Mouse (Mus musculus): ENCODE measurements around the gene Sim2. TPM values are rescaled to one million over a fixed set of nuclear protein-coding genes. Genes with fewer than 3 reads are reported as not detected.

Sim2 gene
- not detected in 2 replicates for total RNA-seq (2021)
- long read RNA-seq, experiment 1: 0 reads
- long read RNA-seq, experiment 2: 0 reads

DNA sequence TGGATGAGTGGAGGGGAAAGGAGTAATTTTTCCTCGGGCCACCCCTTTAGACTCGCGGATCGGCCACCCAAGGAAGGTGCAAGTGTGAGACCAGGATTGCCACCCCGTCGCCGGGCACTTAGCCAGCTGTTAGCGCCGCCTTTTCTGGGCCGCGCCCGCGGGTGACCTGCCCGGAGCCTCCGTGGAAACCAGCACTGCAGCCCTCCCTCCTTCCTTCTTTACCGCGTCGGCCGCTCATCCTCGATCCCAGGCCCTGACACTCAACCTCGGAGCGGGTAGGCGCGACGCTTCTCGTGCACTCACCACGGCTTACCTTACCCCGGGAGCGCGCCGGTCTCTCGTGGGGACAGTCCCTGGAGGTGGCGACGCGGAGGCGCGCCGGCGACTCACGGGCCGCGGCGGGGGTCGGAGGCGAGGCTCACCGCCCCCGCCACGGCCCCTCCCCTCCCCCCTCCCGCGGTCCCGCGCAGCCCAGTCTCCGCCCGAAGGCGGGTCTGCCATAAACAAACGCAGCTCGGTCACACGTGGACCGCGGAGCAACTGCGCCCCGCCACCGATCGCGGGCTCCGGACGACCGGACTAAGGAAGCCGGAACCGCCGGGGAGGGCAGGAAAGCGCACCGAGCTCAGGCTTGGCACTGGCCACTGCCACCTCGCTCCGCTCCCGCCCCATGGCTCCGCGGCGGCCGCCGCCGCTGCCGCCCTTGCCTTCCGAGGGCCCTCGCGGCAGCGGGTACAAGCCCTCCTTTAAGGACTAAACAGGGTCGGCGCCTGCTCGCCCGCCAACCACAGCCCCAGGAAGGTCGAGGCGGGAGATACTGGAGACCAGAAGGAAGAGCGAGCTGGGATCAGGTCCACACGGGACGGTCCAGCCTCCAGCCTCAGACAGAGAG, at the start of gene Sim2:
TSS of gene Sim2 (plus strand) at position 221 of the 892 bp plus-strand sequence.
- DNase-seq: peak; percentile 46

DNA sequence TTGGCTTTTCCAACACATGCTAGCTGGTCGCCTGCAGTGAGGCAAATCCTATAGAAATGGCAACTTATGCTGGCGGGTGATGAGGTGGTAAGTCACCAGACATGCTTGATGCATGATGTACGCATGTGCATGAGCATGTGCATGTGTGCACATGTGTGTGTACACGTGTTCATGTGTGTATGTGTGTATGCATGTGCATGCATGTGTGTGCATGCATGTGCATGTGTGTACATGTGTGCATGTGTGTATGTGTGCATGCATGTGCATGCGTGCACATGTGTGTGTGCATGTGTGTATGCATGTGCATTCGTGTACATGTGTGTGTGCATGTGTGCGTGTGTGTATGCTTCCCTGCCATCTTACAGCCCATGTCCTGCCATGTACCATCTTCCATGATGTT, 47.5 kb upstream of the Sim2 start:
- DNase-seq: no peak

DNA sequence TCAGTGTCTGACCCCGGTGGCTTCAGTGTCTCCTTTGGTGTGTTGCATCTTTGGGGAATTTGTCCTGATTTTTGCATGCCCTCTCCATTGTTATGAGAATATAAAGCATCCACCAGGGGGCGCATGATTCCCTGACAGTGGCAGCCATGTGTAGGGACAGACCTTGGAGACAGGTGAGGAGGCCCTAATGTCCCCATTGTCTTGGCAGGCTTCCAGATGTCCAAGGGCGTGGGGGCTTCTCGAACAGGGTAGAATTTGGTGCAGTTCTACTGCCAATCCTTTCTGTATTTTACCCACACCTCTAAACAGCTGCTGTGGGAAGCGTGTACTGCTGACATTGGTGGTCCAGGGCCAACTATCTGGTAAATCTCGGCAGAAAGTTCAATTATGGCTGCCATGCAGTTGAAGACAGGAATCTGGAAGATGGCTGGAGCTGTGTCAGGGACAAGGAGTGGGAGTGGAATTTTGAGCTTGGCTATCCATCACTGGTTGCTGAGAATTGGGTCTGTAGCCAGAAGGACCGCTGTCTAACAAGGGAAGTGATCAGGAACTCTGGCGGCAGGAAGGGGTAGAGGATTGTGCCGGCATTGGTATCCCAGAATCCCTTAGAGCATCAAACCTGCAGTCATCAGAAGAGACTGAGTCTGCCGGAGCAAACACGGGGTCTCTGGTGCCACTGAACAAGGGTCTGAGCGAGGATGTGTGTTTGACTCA, 46.3 kb upstream of the Sim2 start:
- peak; percentile 79 for DNase-seq

DNA sequence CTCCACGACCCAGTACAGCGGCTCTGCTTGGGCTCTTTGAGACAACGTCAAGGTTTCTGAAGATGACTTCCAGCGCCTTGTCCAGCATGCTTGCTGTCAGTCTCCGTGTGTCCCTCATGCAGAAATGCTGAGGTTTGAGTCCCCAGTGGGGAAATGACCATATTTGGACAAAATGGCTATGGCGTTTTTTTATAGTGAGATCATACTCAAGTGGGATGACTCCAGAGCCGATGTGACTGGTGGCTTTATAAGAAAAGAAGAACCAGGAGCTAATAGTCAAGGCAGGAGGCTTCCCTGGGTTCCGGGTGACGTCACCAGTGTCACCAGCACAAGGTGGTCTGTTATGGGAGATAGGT, 45.8 kb upstream of the Sim2 start:
- DNase-seq: no peak

DNA sequence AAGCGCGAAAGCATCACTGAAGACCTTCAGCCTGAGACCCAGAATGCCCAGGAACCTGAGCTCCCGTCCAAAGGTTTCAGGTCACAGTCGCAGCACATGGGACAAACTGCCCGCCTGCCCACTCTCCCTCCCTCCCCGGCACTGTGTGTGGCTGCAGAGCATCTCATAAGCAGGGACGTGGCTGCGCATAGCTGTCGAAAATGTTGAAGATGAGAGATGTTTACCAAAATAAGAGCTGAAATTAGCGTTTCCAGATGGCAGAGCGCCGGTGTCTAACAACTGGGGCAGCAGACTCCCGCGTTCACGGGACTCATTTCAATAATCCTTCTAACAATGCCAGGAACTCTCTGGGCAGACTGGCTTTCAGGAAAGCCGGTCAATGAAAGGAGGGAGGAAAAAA, 44.2 kb upstream of the Sim2 start:
- DNase-seq: no peak

DNA sequence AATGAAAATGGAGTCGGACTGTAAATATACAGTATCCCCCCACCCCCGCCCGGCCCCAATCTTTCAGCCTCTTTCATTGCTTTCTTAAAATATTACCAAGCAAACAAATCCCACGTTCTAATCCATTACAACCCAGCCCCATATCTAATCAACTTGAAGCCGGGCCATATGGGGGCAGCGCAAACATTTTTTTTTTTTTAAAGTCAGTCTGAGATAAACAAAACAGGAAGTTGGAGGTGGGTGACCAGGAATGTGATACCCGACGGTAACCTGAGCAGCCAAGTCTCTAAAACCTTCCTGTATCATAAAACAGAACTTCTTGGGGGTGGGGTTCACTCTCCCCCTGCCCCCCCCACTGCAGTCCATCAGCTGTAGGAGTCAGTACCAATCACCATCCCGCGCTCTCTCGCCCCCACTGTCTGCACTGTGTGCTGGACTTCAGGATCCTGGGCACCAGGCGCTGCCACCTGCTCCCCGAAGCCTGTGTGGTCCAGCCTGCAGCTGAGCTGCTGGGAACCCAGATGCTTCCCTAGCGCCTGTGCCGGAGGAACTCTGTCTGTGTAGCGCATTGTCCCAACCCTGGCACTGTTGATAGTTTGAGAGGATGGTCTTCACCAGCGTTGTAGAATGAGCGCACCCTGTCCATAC, 43.5 kb upstream of the Sim2 start:
- DNase-seq: no peak

DNA sequence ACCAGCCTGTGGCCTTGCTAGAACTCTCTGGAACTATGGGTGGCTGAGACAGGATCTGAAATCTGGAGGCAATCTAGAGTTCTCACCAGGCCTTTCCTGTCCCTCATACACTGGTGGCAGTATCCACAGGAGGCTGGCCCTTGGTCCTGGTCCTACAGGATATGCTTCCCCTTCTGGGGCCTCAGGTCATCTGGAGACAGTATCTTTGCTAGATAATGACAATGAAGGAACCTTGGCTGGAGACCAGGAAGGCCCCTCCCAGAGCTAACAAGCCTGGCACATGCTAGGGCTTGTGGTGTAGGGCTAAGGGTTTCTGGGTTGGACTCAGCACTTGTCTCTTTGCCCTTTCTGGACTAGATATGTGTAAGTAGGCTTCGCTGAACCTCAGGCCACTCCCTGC, 40.9 kb upstream of the Sim2 start:
- no peak for DNase-seq

DNA sequence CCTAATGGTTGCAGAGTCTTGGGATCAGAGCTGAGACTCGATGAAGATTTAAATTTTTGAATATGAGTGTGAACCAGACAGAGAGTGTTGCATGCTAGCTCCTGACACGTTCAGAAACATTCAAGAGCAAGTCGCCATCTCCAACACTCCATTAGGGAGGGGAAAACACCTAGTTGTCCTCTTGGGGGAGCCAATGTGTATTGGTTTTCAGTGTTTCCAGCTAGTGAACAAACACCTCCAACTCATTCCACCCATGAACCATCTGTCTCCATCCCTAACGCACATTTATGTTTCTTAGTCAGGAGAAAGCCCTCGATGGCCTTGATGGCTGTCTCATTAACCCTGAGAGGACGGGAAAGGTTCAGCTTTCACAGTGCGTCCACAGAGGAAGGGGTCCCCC, 39.7 kb upstream of the Sim2 start:
- no peak for DNase-seq

DNA sequence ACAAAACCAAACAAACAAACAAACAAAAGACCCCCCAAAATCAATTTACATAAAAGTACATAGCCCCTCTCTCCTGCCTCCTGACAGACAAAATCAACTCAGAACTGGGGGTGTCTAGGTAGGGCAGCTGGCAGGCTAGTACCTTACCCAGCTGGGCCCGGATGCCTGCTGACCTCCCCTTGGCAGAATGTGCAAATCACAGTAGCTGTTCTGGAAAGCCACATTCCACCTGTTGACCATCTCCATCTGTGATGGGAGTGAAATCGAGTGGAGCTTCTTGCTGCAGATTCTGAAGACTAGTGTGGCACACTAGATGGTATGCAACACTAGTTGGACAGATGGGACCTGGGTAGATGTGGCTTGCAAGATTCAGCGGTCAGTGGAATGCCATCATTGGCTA, 34.4 kb upstream of the Sim2 start:
- DNase-seq: no peak

DNA sequence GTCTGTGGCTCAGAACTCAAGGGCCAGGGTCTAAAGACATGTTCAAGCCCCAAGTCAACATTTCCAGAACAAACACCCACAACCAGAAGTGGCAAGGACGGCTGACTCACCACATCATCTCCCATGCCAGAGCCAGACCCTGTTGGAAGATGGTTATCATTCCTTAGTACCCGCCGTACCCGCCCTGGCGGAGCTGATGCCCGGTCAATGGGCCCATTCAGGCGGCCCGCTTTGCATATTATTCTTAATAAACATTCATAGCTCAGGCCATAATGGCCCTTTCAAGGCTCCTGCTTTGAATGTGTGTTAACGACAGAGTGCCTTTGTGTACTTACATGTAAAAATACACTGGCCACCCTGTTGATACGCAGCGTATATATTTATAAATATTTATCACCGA, 29.6 kb upstream of the Sim2 start:
- no peak for DNase-seq

DNA sequence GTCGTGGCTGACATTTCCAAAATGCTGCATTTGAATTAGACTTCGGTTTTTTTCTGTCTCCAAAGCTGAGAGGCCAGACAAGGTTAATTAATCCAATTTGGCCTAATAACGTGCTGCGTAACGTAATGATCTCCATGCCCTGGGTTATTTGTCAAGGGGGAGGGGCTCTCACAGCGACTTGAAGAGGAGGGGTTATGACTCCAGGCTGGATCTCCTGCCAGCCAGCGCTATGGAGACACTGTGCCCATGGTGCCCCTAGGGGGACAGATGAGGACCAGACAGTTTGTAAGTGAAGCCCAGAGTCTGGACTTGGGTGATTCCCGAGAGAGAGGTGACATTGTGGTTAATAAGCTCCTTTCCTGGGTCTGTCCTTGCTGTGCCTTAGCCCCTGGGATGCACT, 29.2 kb upstream of the Sim2 start:
- no peak for DNase-seq

DNA sequence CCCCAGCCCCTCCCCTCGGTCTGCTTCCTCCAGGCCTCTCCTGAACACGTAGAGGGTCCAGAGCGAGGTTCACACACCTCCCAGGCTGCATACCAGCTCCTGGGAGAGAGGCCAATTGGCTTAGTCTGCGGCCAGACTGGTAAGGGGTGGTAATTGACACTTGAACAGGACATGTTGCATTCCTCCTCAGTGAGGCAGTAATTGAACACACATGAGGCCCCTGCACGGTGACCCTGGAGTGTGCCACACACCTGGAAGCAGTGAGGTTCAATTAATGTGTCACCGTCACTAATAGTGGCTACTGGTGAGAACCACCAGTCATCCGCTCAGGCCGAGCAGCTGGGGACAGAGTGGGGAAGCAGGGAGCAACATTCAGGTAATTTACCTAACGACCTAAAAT, 24.9 kb upstream of the Sim2 start:
- no peak for DNase-seq

DNA sequence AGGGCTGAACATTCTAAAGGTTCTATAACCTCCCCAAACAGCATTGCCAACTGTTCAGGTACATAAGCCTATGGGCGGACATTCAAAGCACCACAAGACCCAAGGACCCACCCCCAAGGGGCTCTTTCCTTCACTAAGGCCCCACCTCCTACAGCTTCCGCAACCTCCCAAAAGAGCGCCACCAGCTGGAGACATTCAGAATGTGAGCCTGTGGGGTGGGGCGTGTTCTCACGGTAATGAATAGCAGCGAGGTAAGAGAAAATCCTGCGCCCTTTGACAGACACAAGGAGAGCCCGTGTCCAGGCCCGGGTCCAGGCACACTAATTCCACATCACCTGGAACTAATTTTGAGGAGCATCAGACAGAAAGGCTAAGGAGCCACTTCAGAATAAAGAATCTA, 20.5 kb upstream of the Sim2 start:
- DNase-seq: no peak

DNA sequence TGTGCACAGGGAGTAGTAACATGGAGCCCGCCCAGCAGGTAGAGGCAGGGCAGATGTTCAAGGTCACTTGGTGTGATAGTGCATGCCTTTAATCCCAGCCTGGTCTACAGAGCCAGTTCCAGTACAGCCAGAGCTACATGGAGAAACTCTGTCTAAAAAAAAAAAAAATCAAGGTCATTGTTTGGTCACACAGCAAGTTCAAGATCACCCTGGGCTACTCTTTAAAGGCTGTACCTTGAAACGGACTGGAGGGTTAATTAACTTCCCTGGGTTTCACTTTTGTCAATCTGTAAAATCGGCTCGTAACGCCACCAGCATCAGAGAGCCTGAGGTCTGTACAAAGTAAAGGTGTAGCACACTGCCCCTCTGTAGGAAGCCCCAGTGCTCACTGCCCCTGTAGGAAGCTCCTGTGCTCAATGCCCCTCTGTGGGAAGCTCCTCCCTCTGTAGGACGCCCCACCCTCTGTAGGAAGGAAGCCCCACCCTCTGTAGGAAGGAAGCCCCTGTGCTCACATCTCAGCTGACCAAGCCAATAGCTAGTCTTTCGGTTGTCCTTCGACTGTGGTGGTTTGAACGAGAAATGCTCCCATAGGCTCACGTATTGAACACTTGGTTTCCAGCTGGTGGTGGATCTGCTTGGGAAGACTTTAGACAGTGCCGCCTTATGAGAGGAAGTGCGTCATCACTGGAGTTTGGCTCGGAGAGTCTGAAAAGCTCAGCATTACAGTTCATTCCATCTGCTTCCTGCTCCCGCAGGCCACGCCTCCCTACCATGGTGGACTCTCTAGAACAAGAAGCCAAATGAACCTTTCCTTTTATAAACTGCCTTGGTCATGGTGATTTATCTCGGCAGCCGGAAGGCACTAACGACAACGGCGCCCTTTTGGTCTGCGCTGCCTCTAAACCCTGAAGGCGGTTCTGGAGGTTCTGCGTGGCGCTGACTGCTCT, 18.7 kb upstream of the Sim2 start:
- no peak for DNase-seq

DNA sequence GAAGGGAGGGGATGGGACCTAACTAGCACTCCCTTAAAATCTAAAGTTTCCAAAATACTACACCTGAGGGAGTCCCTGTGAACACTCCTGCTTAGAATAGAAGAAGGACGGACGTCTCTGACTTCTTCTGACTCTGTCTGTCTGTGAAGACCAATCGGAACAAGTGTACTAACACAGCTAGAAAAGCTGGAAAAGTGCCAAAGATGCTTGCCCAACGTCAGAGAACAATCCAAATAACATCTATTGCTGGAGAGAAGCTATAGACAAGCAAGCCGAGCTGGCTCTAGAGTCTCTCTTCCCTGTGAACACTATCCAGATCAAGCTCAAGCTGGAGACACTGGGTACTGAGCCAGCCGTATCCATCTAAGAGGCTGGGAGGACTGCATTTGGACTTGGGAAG, 18.0 kb upstream of the Sim2 start:
- no peak for DNase-seq

DNA sequence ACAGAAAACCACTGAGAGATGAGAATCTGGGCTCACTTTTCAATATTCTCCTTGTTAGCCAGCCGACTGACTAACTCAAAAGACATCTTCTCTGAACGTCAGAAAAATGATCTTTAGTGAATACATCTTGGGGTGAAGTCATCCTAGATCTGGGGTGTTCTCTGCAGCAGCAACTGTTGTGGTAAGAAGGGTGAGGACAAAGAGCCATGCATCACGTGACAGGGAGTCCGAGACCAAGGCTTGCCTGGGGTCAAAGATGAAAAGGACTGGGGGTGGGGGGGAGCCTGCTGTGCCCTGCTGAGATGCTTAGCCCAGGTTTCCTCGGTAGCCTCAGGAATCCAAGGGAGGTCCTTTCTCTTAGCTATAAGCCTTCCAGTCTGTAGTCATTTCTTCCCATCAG, 17.5 kb upstream of the Sim2 start:
- DNase-seq: no peak

DNA sequence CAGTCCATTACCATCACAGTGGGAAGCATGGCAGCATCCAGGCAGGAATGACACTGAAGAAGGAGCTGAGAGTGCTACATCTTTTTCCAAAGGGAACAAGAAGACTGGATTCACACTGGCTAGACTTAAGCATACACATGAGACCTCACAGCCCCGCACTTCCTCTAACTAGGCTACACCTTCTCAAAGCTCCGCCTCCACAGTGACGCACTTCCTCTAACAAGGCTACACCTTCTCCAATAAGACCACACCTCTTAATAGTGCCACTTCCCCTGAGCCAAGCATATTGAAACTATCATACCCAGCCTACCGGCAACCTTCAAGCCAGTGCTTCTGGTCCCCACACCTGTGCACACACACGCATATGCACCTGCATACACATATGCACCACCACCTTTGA, 15.7 kb upstream of the Sim2 start:
- DNase-seq: no peak

DNA sequence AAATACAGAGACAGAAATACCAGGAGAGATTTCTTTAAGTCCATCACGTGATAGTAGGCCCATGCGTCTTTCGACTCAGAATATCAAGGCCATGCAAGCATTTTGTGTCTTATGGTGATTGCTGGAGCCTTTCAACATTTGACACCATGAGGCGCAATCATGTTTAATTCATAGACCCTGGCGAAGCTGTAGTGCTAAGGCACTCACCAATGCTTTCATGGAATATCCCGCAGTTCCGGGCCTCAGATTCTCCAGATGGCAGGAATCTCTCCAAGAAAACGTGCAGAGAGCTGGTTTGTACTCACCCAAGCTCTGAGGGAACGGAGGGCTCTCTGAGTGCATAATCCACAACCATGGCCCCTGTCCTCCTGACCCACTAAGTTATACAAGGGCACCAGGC, 13.8 kb upstream of the Sim2 start:
- DNase-seq: no peak

DNA sequence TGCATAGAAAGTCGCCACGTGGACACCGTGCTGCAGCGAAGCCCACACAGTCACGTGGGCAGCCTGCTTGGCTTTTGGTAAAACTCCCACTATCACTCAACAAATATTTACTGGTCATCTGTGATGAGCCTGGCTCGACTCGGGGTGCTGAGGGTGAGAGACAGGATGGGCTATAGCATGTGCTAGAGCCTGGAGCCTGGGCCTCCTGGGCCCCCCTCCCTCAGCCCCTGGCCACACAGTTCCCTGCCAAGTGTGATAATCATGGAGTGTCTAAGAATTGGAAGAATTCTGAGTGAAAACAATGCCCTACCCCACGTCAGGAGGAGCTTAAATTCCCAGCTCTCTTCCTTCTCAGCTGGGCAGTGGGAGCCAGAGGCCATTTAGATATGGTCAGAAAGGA, 13.3 kb upstream of the Sim2 start:
- DNase-seq: no peak

DNA sequence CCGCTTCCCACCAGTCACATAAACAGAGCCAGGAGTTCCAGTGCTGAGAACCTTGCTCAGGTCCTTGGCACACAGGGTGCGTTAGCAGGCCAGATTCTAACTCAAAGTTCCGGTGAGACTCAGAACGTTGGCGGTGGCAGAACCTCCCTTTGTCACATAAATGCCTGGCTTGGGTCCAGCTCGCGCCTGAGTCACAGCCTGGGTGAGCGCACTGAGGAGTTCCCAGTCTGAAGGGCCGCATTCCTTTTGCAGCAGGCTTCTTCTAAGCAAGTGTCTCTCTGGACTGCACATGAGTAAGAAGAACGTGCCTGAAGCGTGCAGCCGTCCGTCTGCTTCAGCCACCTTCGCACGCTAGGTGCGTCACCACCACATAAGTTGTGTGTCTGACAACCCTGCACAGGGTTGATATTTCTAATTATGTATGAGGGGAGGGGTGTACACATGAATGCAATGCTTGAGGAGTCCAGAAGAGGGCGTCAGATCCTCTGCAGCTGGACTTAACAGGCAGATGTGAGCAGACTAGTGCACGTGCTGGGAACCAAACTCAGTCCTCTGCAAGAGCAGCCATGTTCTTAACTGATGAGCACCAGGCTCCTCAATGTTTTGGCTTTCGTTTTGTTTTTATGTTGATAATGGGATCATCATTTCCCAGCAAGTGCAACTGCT, 9.2 kb upstream of the Sim2 start:
- DNase-seq: peak; percentile 89

DNA sequence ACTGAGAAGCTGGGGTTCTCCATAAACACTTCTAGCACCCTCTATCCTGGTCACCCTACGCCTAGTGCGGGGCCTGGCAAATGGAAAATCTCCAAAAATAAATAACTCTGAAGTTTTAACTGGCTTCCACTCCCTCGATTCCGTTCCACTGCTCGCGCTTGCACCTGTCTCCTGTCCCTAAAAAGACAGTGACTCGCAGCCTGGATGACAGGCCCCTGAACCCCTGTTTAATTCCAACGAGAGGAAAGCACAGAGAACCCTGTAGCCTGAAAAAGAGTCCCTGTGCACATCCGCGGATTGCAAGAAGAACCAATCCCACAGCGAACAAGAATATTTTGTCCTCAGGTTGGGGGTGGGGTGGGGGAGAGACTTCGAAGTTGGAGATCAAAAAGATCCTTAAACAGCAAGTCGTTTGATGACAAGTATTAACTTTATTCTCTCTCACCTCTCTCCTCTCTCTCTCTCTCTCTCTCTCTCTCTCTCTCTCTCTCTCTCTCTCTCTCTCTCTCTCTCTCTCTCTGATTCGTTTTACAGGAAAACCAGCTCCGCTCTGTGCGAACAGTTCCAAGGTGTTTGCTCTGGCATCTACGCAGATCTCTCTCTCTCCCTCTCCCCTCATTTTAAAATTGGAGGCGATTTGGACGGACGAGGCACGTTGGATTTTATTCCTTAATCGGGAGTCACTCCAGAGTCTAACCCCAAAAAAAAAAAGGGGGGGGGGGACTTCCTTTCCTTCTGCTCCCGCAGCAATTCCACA, 6.2 kb upstream of the Sim2 start:
- DNase-seq: no peak

All from adrenal gland, postnatal 14 days (tissue).